Mouse (Mus musculus) retina, postnatal 7 days (tissue): ENCODE results near the gene Actg1.

Source experiments
- DNase-seq: peaks from one replicate; pipeline ENCODE4 v3.0.0-alpha.2; 2012; ENCODE audit warnings: low read depth, low spot score

Actg1 gene

GRCm38 (mm10) chr11:120345067-120345681 lies 3.2 kb downstream of the Actg1 start:
- no peak for DNase-seq

DNA sequence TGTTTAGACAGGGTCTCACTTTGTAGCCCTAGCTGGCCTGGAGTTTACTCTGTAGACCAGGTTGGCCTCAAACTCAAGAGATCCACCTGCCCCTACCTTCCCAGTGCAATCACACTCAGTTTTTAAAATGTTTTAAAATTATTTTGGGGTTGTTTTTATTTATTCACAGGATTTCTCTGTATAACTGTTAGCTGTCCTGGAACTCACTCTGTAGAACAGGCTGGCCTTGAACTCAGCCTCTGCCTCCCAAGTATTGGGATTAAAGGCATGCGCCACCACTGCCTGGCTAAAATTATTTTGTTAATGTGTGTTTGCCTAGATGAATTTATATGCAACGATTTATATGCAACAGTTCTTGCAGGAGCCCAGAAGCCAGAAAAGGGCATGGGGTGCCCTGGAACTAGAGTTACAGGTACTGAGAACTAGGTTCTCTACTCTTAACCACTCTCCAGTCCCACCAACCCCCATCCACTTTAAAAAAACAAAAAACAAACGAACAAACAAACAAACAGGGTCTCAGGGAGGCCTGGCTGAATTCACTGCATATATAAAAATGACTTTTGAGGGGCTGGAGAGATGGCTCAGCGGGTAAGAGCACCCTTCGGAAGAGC lies 3.9 kb downstream of the Actg1 start:
- no peak for DNase-seq

GRCm38 (mm10) chr11:120343519-120344309 lies 4.6 kb downstream of the Actg1 start:
- DNase-seq = no peak

GRCm38 (mm10) chr11:120342656-120343160 lies 5.6 kb downstream of the Actg1 start:
- no peak for DNase-seq

- DNase-seq = no peak
These were observed 6.7 kb downstream of the Actg1 start for GRCm38 (mm10) chr11:120341661-120342060.

DNA sequence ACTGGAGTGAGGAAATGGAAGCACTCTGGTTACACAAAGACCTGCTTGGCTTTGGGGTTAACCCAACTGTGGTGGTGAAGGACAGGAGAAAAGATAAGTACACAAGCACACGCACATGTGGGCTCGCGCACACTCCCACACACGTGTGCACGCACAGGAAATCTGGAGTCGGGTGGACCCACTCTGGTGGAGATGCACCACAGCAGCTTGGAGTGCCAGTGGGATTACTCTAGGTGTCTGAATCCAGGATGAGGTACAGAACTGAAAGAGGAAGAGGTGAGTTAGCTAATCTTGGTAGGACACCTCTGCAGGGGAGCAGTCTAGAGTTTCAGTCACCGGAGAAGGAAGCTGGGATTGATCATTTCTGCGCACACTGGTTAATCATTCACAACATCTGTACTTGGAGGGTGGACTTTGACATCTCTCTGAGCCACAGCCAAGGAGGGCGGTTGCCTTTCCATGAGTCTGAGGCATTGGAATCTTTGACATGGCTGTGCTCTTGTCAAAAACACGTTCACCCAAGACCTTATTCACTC lies 8.3 kb downstream of the Actg1 start:
- DNase-seq = no peak

GRCm38 (mm10) chr11:120338786-120339185 lies 9.6 kb downstream of the Actg1 start:
- DNase-seq = no peak

DNA sequence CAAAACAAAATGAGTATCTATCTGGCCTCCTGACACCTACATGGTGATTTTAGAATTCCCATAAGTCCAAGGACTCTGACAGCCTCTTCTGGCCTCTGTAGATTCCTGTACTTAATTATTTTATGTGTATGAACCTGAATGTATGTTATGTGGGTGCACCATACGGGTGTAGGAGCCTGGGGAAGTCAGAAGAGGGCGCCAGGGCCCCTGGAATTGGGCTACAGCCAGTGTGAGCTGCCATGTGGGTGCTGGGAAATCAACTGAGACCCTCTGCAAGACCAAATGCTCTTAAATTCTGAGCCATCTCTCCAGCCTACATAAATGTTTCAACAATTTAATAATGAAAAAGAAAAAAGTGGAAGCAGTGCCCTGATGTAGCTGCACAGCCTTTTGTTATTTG lies 10.9 kb downstream of the Actg1 start:
- DNase-seq = no peak

DNA sequence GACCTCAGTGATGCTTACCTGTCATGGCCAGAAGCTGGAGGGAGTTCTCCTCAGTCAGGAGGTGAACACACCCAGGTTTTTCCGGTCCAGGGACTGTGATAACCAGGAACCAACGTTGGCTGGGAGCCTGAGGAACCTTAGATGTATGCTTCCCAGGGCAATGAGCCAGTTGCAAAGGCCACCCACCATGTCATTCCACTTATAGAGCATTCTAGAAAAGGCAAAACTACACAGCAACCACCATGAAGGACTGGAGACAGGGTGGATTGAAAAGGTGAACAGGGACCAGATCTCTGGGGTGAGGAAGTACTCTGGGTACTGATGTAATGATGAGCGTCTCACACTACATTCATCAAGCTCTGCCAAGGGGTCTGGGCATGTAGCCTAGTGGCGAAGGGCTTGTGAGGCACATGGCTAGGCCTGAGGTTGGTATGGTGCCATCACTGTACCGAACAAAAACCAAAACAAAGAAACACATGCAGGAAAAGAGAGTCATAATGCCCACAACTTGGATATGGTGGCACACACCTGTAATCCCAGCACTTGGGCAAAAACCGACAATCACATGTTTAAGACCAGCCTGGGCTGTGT lies 12.8 kb downstream of the Actg1 start:
- no peak for DNase-seq

GRCm38 (mm10) chr11:120320156-120320555 lies 28.2 kb downstream of the Actg1 start:
- no peak for DNase-seq

GRCm38 (mm10) chr11:120319310-120319709 lies 29.0 kb downstream of the Actg1 start:
- DNase-seq = no peak

GRCm38 (mm10) chr11:120317456-120317855 lies 30.9 kb downstream of the Actg1 start:
- no peak for DNase-seq

GRCm38 (mm10) chr11:120316690-120317254 lies 31.6 kb downstream of the Actg1 start:
- no peak for DNase-seq

DNA sequence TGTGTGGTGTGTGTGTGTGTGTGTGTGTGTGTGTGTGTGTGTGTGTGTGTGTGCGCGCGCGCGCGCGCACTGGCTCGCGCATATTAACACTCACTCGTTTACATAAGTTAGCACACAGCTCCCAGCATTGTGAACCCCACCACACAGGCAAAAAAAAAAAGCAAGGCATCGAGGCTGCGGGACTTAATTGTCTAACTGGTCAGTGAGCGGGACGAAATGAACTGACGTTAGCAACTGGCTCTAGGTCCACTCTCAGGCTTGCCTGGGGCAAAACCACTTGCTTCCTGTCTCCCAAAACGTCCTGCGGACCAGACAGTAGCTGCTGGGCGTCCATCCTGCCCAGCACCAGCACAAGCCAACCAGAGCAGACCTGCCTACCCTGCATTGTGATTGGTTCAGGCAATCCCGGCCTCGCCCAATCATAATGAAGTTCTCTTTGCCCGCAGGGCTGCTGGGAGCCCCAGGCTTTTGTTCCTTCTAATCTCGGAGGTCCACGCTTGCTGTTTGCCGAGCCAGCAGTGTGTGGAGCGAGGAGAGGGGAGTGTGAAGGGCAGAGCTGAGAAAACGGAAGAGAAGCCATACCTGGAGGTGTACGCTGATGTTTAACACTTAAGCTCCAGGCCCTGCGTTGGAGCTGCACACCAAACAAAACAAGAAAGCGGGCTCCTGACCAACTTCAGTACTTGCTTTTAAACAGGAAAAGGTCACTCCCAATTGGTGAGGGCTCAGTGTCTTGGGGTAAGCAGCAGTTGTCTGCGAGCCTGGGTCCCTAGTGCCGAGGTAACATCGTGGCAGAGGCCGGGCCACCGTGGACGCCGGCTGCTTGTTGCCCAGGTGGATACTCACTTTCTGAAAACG lies 32.3 kb downstream of the Actg1 start:
- DNase-seq = peak; percentile 89

DNA sequence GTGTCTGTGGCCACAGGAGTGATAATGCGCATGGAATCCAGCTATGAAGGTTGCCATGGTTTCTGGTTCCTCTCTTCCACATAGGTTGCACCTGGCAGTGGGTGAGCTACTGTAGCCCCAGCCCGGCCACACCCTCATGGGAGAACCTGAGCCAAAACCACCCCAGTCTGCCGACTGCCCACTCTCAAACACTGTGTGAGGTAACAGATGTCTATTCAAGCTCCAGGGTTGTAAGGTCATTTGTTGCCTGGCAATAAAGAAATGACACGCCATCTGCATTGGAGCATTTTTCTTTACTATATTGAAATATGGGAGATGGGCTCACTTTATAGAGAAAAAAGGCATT lies 33.0 kb downstream of the Actg1 start:
- DNase-seq = no peak

- DNase-seq = no peak
These were observed 33.5 kb downstream of the Actg1 start for GRCm38 (mm10) chr11:120314721-120315415.

GRCm38 (mm10) chr11:120313906-120314685 lies 34.2 kb downstream of the Actg1 start:
- no peak for DNase-seq

DNA sequence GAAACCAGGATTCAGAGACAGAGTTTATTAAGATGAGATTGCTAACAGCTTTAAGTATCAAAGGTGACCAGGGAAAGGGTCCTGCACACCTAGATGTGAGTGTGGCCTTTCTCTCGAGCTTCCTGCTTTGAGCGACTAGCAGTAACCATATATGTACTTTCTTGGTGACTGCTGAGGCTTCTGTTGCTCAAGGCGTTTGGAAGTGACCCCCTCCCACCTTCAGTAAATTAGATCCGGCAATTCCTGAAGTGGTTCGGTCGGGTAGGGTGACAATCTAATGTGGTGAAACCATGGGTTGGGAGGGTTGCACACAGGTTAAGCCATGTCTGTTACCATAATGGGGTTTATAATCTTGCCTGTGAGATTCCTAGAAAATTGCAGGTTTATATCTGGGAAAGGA lies 36.3 kb downstream of the Actg1 start:
- no peak for DNase-seq

DNA sequence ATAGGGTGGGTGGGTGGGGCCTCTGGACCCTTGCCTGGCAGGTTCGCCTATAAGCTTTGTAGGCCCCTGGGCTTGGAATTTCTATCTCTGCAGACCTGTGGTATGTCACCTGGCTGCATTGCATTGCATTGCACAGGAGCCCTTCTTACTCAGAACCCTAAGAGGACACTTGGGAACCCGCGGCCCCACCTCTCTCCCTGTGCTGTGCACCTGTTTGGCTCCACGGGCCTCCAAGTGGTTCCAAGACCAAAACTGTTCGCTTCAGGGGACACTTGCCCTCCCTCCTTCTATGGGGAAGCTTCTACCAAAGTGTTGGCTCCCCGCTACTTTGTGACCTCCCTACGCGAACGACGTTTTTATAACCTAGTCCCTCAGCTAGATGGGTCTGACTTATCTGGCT lies 36.8 kb downstream of the Actg1 start:
- DNase-seq = no peak
